Mouse (Mus musculus) kidney, adult 18-20 months (tissue): ENCODE data around the gene Aldh3b3.
"Not testable (repeated sequence)": the region's sequence is repeated elsewhere in the genome, so short reads cannot be mapped to it uniquely, and the experiment has no call there.

ENCODE experiments used
- DNase-seq: peaks from one replicate; pipeline ENCODE4 v3.0.0; 2021

Gene Aldh3b3

GRCm38 (mm10) chr19:3935896-3936850, 22.3 kb upstream of the Aldh3b3 start:
- peak; percentile 75 for DNase-seq

- no peak for DNase-seq
Measured at GRCm38 (mm10) chr19:3942315-3942714, 16.1 kb upstream of the Aldh3b3 start.

- DNase-seq, result peak; percentile 63
Measured at GRCm38 (mm10) chr19:3942986-3943735, 15.3 kb upstream of the Aldh3b3 start.

GRCm38 (mm10) chr19:3945872-3946564, 12.4 kb upstream of the Aldh3b3 start:
- DNase-seq, result peak; percentile 64

GRCm38 (mm10) chr19:3946715-3947114, 11.7 kb upstream of the Aldh3b3 start:
- DNase-seq, result peak; percentile 82

GRCm38 (mm10) chr19:3947813-3948212, 10.6 kb upstream of the Aldh3b3 start:
- DNase-seq, result no peak

- DNase-seq, result peak; percentile 53
Measured at GRCm38 (mm10) chr19:3948546-3948945, 9.9 kb upstream of the Aldh3b3 start.

- DNase-seq, result no peak
Measured at GRCm38 (mm10) chr19:3950331-3950730, 8.1 kb upstream of the Aldh3b3 start.

- DNase-seq, result no peak
Measured at GRCm38 (mm10) chr19:3951461-3951860, 7.0 kb upstream of the Aldh3b3 start.

GRCm38 (mm10) chr19:3952099-3952498, 6.3 kb upstream of the Aldh3b3 start:
- DNase-seq, result no peak

- DNase-seq, result no peak
Measured at GRCm38 (mm10) chr19:3955033-3955432, 3.4 kb upstream of the Aldh3b3 start.

GRCm38 (mm10) chr19:3955804-3956203, 2.6 kb upstream of the Aldh3b3 start:
- DNase-seq, result no peak

GRCm38 (mm10) chr19:3957296-3958036, 979 bp upstream of the Aldh3b3 start:
- peak; percentile 45 for DNase-seq

GRCm38 (mm10) chr19:3959030-3959429, 585 bp downstream of the Aldh3b3 start:
- DNase-seq, result peak; percentile 62

- no peak for DNase-seq
Measured at GRCm38 (mm10) chr19:3960211-3960610, 1.8 kb downstream of the Aldh3b3 start.

- DNase-seq, result not testable (repeated sequence)
Measured at GRCm38 (mm10) chr19:3961805-3962204, 3.4 kb downstream of the Aldh3b3 start.

- DNase-seq, result no peak
Measured at GRCm38 (mm10) chr19:3962469-3962868, 4.0 kb downstream of the Aldh3b3 start.

GRCm38 (mm10) chr19:3964030-3964429, 5.6 kb downstream of the Aldh3b3 start:
- no peak for DNase-seq

GRCm38 (mm10) chr19:3966330-3967075, 8.1 kb downstream of the Aldh3b3 start:
- DNase-seq, result no peak

- no peak for DNase-seq
Measured at GRCm38 (mm10) chr19:3967258-3967657, 8.8 kb downstream of the Aldh3b3 start.

- no peak for DNase-seq
Measured at GRCm38 (mm10) chr19:3972229-3972628, 13.8 kb downstream of the Aldh3b3 start, which contains the start of gene Aldh3b2. Gene Aldh3b2, plus strand, starts transcription at chr19:3972328.

GRCm38 (mm10) chr19:3974608-3975007, 16.2 kb downstream of the Aldh3b3 start:
- DNase-seq, result not testable (repeated sequence)
